Mouse (Mus musculus) midbrain, embryonic 16.5 days (tissue): ENCODE data around the gene Dlg5. TPM values are rescaled to one million over a fixed set of nuclear protein-coding genes. Genes with fewer than 3 reads are reported as not detected.
A peak's percentile ranks its signal among the peaks of the same experiment; 100 is the strongest.

Experiments
- ATAC-seq: fragments of 200-750 bp; cut with Nextera tagmentation; 2 replicates; pipeline ENCODE4 v1.8.0; 2017; ENCODE audit warnings: moderate TSS enrichment
- H3K27ac ChIP-seq: fragments of 300-500 bp; sonication (generic); 2 replicates; pipeline ENCODE4 v1.5.1; 2014; ENCODE audit warnings: mild to moderate bottlenecking, low read length, mixed read lengths
- H3K27me3 ChIP-seq: fragments of 300-500 bp; sonication (generic); 2 replicates; pipeline ENCODE4 v1.6.1; 2014; ENCODE audit warnings: low read depth, low read length, mixed read lengths; ENCODE audit not compliant: control insufficient read depth, insufficient read depth
- H3K36me3 ChIP-seq: fragments of 300-500 bp; sonication (generic); 2 replicates; pipeline ENCODE4 v1.6.1; 2014; ENCODE audit warnings: mild to moderate bottlenecking, low read length, moderate library complexity, mixed read lengths; ENCODE audit not compliant: control insufficient read depth, insufficient read depth
- H3K4me1 ChIP-seq: fragments of 300-500 bp; sonication (generic); 2 replicates; pipeline ENCODE4 v1.6.1; 2014; ENCODE audit warnings: mild to moderate bottlenecking, low read length, mixed read lengths; ENCODE audit not compliant: control insufficient read depth, insufficient read depth
- H3K4me2 ChIP-seq: fragments of 300-500 bp; sonication (generic); 2 replicates; pipeline ENCODE4 v1.6.1; 2014; ENCODE audit warnings: mild to moderate bottlenecking, low read length, mixed read lengths
- H3K4me3 ChIP-seq: fragments of 300-500 bp; sonication (generic); 2 replicates; pipeline ENCODE4 v1.5.1; 2014; ENCODE audit warnings: low read depth, mild to moderate bottlenecking, low read length, moderate library complexity, mixed read lengths
- H3K9ac ChIP-seq: fragments of 300-500 bp; sonication (generic); 2 replicates; pipeline ENCODE4 v1.6.1; 2014; ENCODE audit warnings: low read depth, low read length, mixed read lengths
- H3K9me3 ChIP-seq: fragments of 300-500 bp; sonication (generic); replicated peaks from 2 replicates; pipeline ENCODE4 v1.6.1; 2014; ENCODE audit warnings: mild to moderate bottlenecking, low read length, mixed read lengths; ENCODE audit not compliant: control insufficient read depth, poor library complexity, severe bottlenecking
- WGBS: fragments of 180-500 bp; shearing (Covaris S2); extraction: QIAGEN DNeasy Blood & Tissue Kit; methylation state at CpG from one replicate; pipeline ENCODE4 v1.1.7; 2014; 5-methylcytosine and 5-hydroxymethylcytosine counted together
- polyA plus RNA-seq: library from polyadenylated mRNA; unstranded; fragments of >200 nt; fragmentation: Nextera tagmentation; extraction: Ambion mirVana; gene quantifications from 2 replicates; pipeline ENCODE4 v1.2.1, GENCODE M21; 2015

Dlg5 gene
- polyA plus RNA-seq, 1 experiment from 2014 or later = 21.4 TPM

GRCm38 (mm10) chr14:24189598-24189997 is 56.1 kb downstream of the Dlg5 start:
- Histone ChIP-seq H3K36me3 (no peaks in the 10 kb centered on the region), H3K4me3 (no peak overlapping the region), H3K27ac (no peak overlapping the region), H3K4me1 (0 out of 2 replicates have a peak, but pooled peaks cover 2% of the 10 kb centered on the region), H3K27me3 (no peaks in the 10 kb centered on the region), H3K9me3 (no peaks in the 10 kb centered on the region), H3K4me2 (no peak overlapping the region), H3K9ac (no peak overlapping the region)
- 71% methylated on average over 7 of the region's 7 CpGs for WGBS
- ATAC-seq = no peak

- H3K4me3 ChIP-seq = no peak overlapping the region
- H3K4me2 ChIP-seq = no peak overlapping the region
- 41% methylated on average over 4 of the region's 4 CpGs for WGBS
- 0 out of 2 replicates have a peak, but pooled peaks cover 2% of the 10 kb centered on the region for H3K4me1 ChIP-seq
- H3K36me3 ChIP-seq = no peaks in the 10 kb centered on the region
- no peaks in the 10 kb centered on the region for H3K27me3 ChIP-seq
- H3K9ac ChIP-seq = no peak overlapping the region
- no peaks in the 10 kb centered on the region for H3K9me3 ChIP-seq
- H3K27ac ChIP-seq = no peak overlapping the region
- ATAC-seq = no peak
Observed at GRCm38 (mm10) chr14:24185514-24185913, 60.2 kb downstream of the Dlg5 start.

GRCm38 (mm10) chr14:24182955-24183354 is 62.8 kb downstream of the Dlg5 start:
- Histone ChIP-seq H3K4me1 (no peaks in the 10 kb centered on the region), H3K9ac (no peak overlapping the region), H3K27ac (0 out of 2 replicates have a peak overlapping the region, but pooled peaks have one; percentile 43), H3K27me3 (no peaks in the 10 kb centered on the region), H3K4me2 (no peak overlapping the region), H3K4me3 (no peak overlapping the region), H3K9me3 (no peaks in the 10 kb centered on the region), H3K36me3 (no peaks in the 10 kb centered on the region)
- WGBS = 92% methylated on average over 3 of the region's 3 CpGs
- no peak; the same call in 1 of the 2 replicates for ATAC-seq

GRCm38 (mm10) chr14:24181811-24182506 is 63.8 kb downstream of the Dlg5 start:
- Histone ChIP-seq H3K4me3 (no peak overlapping the region), H3K27me3 (no peaks in the 10 kb centered on the region), H3K36me3 (no peaks in the 10 kb centered on the region; the same call in 1 of the 2 replicates), H3K9me3 (no peaks in the 10 kb centered on the region), H3K4me1 (no peaks in the 10 kb centered on the region), H3K27ac (peak overlapping the region; percentile 2), H3K4me2 (no peak overlapping the region), H3K9ac (no peak overlapping the region)
- ATAC-seq = peak; percentile 75
- 22% methylated on average over 10 of the region's 10 CpGs for WGBS

- Histone ChIP-seq H3K4me2 (no peak overlapping the region), H3K4me1 (no peaks in the 10 kb centered on the region), H3K27me3 (no peaks in the 10 kb centered on the region), H3K4me3 (no peak overlapping the region), H3K9me3 (no peaks in the 10 kb centered on the region), H3K9ac (no peak overlapping the region), H3K36me3 (peaks cover 4% of the 10 kb centered on the region; the same call in 1 of the 2 replicates), H3K27ac (no peak overlapping the region)
- ATAC-seq = no peak
- WGBS = 87% methylated on average over 6 of the region's 6 CpGs
Observed at GRCm38 (mm10) chr14:24179466-24179991, 66.2 kb downstream of the Dlg5 start.

GRCm38 (mm10) chr14:24176609-24177008 is 69.1 kb downstream of the Dlg5 start:
- Histone ChIP-seq H3K27me3 (no peaks in the 10 kb centered on the region), H3K4me1 (no peaks in the 10 kb centered on the region), H3K27ac (no peak overlapping the region), H3K36me3 (peaks cover 4% of the 10 kb centered on the region; the same call in 1 of the 2 replicates), H3K9ac (no peak overlapping the region), H3K4me2 (no peak overlapping the region), H3K4me3 (no peak overlapping the region), H3K9me3 (no peaks in the 10 kb centered on the region)
- WGBS = 64% methylated on average over 10 of the region's 10 CpGs
- no peak for ATAC-seq

- Histone ChIP-seq H3K27me3 (no peaks in the 10 kb centered on the region), H3K9ac (no peak overlapping the region), H3K36me3 (peaks cover 21% of the 10 kb centered on the region), H3K4me3 (no peak overlapping the region), H3K27ac (no peak overlapping the region), H3K4me1 (no peaks in the 10 kb centered on the region), H3K4me2 (no peak overlapping the region), H3K9me3 (no peaks in the 10 kb centered on the region)
- WGBS = 45% methylated on average over 6 of the region's 6 CpGs
- ATAC-seq = no peak
Observed at GRCm38 (mm10) chr14:24173326-24173725, 72.4 kb downstream of the Dlg5 start.

- Histone ChIP-seq H3K9me3 (no peaks in the 10 kb centered on the region), H3K36me3 (peaks cover 28% of the 10 kb centered on the region), H3K27me3 (no peaks in the 10 kb centered on the region), H3K4me2 (no peak overlapping the region), H3K4me1 (no peaks in the 10 kb centered on the region), H3K9ac (no peak overlapping the region), H3K4me3 (no peak overlapping the region), H3K27ac (no peak overlapping the region)
- WGBS = 69% methylated on average over 13 of the region's 13 CpGs
- no peak for ATAC-seq
Observed at GRCm38 (mm10) chr14:24171639-24172311, 73.9 kb downstream of the Dlg5 start.

- no peak overlapping the region for H3K9ac ChIP-seq
- 95% methylated on average over 8 of the region's 8 CpGs for WGBS
- H3K4me2 ChIP-seq = no peak overlapping the region
- peaks cover 33% of the 10 kb centered on the region for H3K36me3 ChIP-seq
- no peak overlapping the region for H3K4me3 ChIP-seq
- H3K9me3 ChIP-seq = no peaks in the 10 kb centered on the region
- ATAC-seq = no peak
- no peaks in the 10 kb centered on the region for H3K4me1 ChIP-seq
- H3K27me3 ChIP-seq = no peaks in the 10 kb centered on the region
- H3K27ac ChIP-seq = no peak overlapping the region
Observed at GRCm38 (mm10) chr14:24166046-24166445, 79.7 kb downstream of the Dlg5 start.
